ENCODE assay signal across 22 mouse cellular contexts in the genomic region with DNA sequence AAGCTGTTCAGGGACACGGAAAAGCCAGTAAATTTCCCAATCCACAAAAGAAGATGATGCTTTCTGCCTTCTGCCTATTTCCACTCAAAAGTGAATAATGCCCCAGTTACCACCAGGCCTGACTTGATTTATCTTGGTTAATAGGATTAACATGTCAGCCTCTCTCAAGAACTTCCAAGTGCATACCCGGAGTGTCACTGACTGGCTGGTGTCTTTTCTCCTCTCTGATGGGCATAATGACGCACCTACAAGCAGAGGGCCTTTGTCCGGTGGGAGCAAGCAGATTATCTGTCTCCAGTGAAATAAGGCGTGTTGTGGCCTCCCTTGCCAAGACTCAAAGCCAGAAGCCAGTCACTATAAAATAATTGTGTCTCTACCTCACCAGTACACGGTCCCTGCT.
DNase-seq lines count a peak whose midpoint lies in the region; ATAC-seq and TF ChIP-seq lines count a peak whose summit lies in the region.
"Had no signal": no experiment of that assay in that cellular context is flagged by ENCODE, and none has a peak within 500 bp of the region (broad histone marks: within the 10 kb centered on the region; RNA-seq: fewer than 3 reads in every experiment).

No protein-coding gene starts in this region.

- no peak overlapping the region for H3K4me3 ChIP-seq in hindbrain, embryonic 16.5 days (ENCODE audit: low read length)
- H3K4me3 ChIP-seq in hindbrain, embryonic 11.5 days (ENCODE audit: low read depth, low read length), result no peak overlapping the region
- H3K4me3 ChIP-seq in midbrain, postnatal 0 days (ENCODE audit: low read depth, low read length), result no peak overlapping the region
- no peak overlapping the region for H3K4me3 ChIP-seq in midbrain, embryonic 16.5 days (ENCODE audit: low read depth, low read length)
- H3K4me3 ChIP-seq: embryonic facial prominence, embryonic 13.5 days; embryonic facial prominence, embryonic 15.5 days; erythroblast, embryonic 14.5 days; forebrain, embryonic 10.5 days; forebrain, embryonic 12.5 days had no signal

- no peak for TF ChIP-seq CTCF in midbrain, postnatal 0 days (IDR thresholded peaks at IDR 0.05)

- H3K9ac ChIP-seq in hindbrain, embryonic 16.5 days (ENCODE audit: low read depth, low read length), result no peak overlapping the region
- no peak overlapping the region for H3K9ac ChIP-seq in hindbrain, embryonic 11.5 days (ENCODE audit: low read depth, low read length)
- H3K9ac ChIP-seq in midbrain, postnatal 0 days (replicated peaks; ENCODE audit: low read length, poor library complexity, severe bottlenecking), result no peak overlapping the region
- H3K9ac ChIP-seq in midbrain, embryonic 16.5 days (ENCODE audit: low read depth, low read length), result no peak overlapping the region
- H3K9ac ChIP-seq: embryonic facial prominence, embryonic 13.5 days; embryonic facial prominence, embryonic 15.5 days; forebrain, embryonic 12.5 days had no signal

- peaks cover 7% of the 10 kb centered on the region for H3K4me1 ChIP-seq in hindbrain, embryonic 16.5 days (ENCODE audit: control insufficient read depth, insufficient read depth, low read depth, low read length)
- peaks cover 3% of the 10 kb centered on the region; the same call in 1 of the 2 replicates for H3K4me1 ChIP-seq in hindbrain, embryonic 11.5 days (replicated peaks; ENCODE audit: control insufficient read depth, insufficient read depth, low read length)
- H3K4me1 ChIP-seq in midbrain, postnatal 0 days (ENCODE audit: insufficient read depth, low read length), result no peaks in the 10 kb centered on the region
- peaks cover 6% of the 10 kb centered on the region; the same call in 1 of the 2 replicates for H3K4me1 ChIP-seq in midbrain, embryonic 16.5 days (ENCODE audit: control insufficient read depth, insufficient read depth, low read length)

- no peaks in the 10 kb centered on the region for H3K36me3 ChIP-seq in hindbrain, embryonic 16.5 days (ENCODE audit: control insufficient read depth, insufficient read depth, low read length)
- no peaks in the 10 kb centered on the region for H3K36me3 ChIP-seq in hindbrain, embryonic 11.5 days (ENCODE audit: control insufficient read depth, insufficient read depth, low read length)
- H3K36me3 ChIP-seq in midbrain, postnatal 0 days (ENCODE audit: insufficient read depth, low read length), result no peaks in the 10 kb centered on the region
- no peaks in the 10 kb centered on the region for H3K36me3 ChIP-seq in midbrain, embryonic 16.5 days (ENCODE audit: control insufficient read depth, insufficient read depth, low read length)
- H3K36me3 ChIP-seq: embryonic facial prominence, embryonic 13.5 days; embryonic facial prominence, embryonic 15.5 days; forebrain, embryonic 10.5 days; forebrain, embryonic 12.5 days had no signal

- H3K27ac ChIP-seq in hindbrain, embryonic 16.5 days (ENCODE audit: low read depth, low read length), result no peak overlapping the region
- H3K27ac ChIP-seq in hindbrain, embryonic 11.5 days (ENCODE audit: low read depth, low read length), result no peak overlapping the region
- H3K27ac ChIP-seq in midbrain, postnatal 0 days (ENCODE audit: low read depth, low read length), result no peak overlapping the region
- H3K27ac ChIP-seq in midbrain, embryonic 16.5 days (ENCODE audit: low read length), result no peak overlapping the region
- H3K27ac ChIP-seq: embryonic facial prominence, embryonic 13.5 days; embryonic facial prominence, embryonic 15.5 days; forebrain, embryonic 10.5 days; forebrain, embryonic 12.5 days had no signal

- DNase-seq in hindbrain, embryonic 11.5 days (ENCODE audit: low spot score), result no peak
- DNase-seq in left cerebral cortex, postnatal 4 days, result peak; percentile 3
- DNase-seq in left cerebral cortex, adult 9 months (ENCODE audit: low spot score in 2 of 2), result no peak
- peak; percentile 33 for DNase-seq in midbrain, postnatal 0 days (ENCODE audit: low spot score)
- DNase-seq: adrenal gland, adult 2 months; adrenal gland, postnatal 10 days; adrenal gland, postnatal 25 days; cerebellum, adult 11 months; cerebellum, adult 18-20 months; cerebellum, adult 8-10 months; cerebellum, adult 9-11 months; cerebellum, postnatal 14 days; cerebellum, postnatal 36 days; embryo, embryonic 11 days had no signal

- peak; percentile 54; the same call in 1 of the 2 replicates for ATAC-seq in hindbrain, embryonic 16.5 days
- no peak for ATAC-seq in hindbrain, embryonic 11.5 days (ENCODE audit: low FRiP score)
- no peak for ATAC-seq in midbrain, postnatal 0 days (ENCODE audit: low FRiP score)
- no peak for ATAC-seq in midbrain, embryonic 16.5 days
- ATAC-seq: forebrain, embryonic 14.5 days had no signal

- 37% methylated on average over 6 of the region's 6 CpGs for WGBS in hindbrain, embryonic 16.5 days
- 57% methylated on average over 6 of the region's 6 CpGs for WGBS in hindbrain, embryonic 11.5 days
- WGBS in midbrain, postnatal 0 days, result 29% methylated on average over 6 of the region's 6 CpGs
- 17% methylated on average over 6 of the region's 6 CpGs for WGBS in midbrain, embryonic 16.5 days

- no peak overlapping the region for H3K4me2 ChIP-seq in hindbrain, embryonic 16.5 days (ENCODE audit: low read length)
- H3K4me2 ChIP-seq in hindbrain, embryonic 11.5 days (replicated peaks; ENCODE audit: low read depth, low read length), result no peak overlapping the region
- no peak overlapping the region for H3K4me2 ChIP-seq in midbrain, postnatal 0 days (ENCODE audit: low read depth, low read length, poor library complexity, severe bottlenecking)
- H3K4me2 ChIP-seq in midbrain, embryonic 16.5 days (ENCODE audit: low read length), result no peak overlapping the region
- H3K4me2 ChIP-seq: embryonic facial prominence, embryonic 13.5 days; embryonic facial prominence, embryonic 15.5 days; forebrain, embryonic 12.5 days had no signal

- H3K9me3 ChIP-seq in hindbrain, embryonic 16.5 days (ENCODE audit: control insufficient read depth, low read length), result peaks cover 3% of the 10 kb centered on the region; the same call in 1 of the 2 replicates
- no peaks in the 10 kb centered on the region for H3K9me3 ChIP-seq in hindbrain, embryonic 11.5 days (ENCODE audit: control insufficient read depth, low read length)
- no peaks in the 10 kb centered on the region for H3K9me3 ChIP-seq in midbrain, postnatal 0 days (ENCODE audit: low read length)
- H3K9me3 ChIP-seq in midbrain, embryonic 16.5 days (replicated peaks; ENCODE audit: control insufficient read depth, low read length, poor library complexity, severe bottlenecking), result no peaks in the 10 kb centered on the region
- H3K9me3 ChIP-seq: embryonic facial prominence, embryonic 13.5 days; embryonic facial prominence, embryonic 15.5 days; forebrain, embryonic 12.5 days had no signal

- intact Hi-C loops in left cerebral cortex, postnatal 4 days (cut with DNase I), result no loop called here

- peaks cover 28% of the 10 kb centered on the region for H3K27me3 ChIP-seq in hindbrain, embryonic 16.5 days (replicated peaks; ENCODE audit: control insufficient read depth, insufficient read depth, low read length)
- H3K27me3 ChIP-seq in hindbrain, embryonic 11.5 days (ENCODE audit: control insufficient read depth, insufficient read depth, low read length), result peaks cover 32% of the 10 kb centered on the region
- H3K27me3 ChIP-seq in midbrain, postnatal 0 days (ENCODE audit: insufficient read depth, low read length), result peaks cover 56% of the 10 kb centered on the region
- peaks cover 49% of the 10 kb centered on the region for H3K27me3 ChIP-seq in midbrain, embryonic 16.5 days (ENCODE audit: control insufficient read depth, insufficient read depth, low read depth, low read length)

Comparison
In these comparisons a context has a peak if more than half of its experiments do, and no peak if none do; other contexts are left out.
1. DNase-seq: peak in left cerebral cortex, postnatal 4 days (single experiment) and midbrain, postnatal 0 days (single experiment); none in hindbrain, embryonic 11.5 days (single experiment) and left cerebral cortex, adult 9 months (0 of 2).